Mouse (Mus musculus): ENCODE measurements around the gene Slco3a1.

The Slco3a1 gene

DNA sequence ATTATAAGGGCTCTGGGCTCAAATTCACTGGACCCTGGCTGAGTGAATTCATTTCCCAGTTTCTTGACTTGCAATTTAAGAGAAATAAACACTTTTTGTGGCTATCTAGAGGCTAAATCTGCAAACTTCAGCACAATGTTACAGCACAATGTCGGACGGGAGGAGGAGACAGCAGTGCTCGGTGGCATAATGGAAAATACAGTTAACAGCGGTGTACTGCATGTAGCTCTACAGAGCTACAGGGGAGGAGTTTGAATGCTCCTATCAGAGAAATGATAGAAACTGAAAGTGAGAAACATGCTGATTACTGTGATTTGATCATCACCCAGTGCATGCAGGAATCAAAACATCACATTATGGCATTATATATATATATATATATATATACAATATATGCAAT, 68.5 kb downstream of the Slco3a1 start:
- DNase-seq (ENCODE audit: low spot score): no peak

DNA sequence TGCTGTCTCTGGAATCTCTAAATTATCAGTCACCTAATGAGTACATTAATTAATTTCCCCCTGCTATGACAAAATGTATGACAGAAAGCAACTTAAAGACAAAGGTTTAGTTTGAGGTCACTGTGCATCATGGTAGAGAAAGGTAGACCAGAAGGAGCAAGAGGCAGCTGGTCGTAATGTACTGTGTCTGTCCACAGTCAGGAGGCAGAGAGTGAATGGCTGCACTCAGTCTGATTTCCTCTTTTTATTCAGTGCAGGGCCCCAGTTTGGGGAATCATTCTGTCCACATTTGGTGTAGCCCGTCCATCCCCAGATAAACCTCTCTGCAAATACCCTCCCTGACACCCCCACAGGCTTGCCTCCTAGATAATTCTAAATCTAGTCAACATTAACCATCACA, 68.9 kb downstream of the Slco3a1 start:
- DNase-seq (ENCODE audit: low spot score): no peak

DNA sequence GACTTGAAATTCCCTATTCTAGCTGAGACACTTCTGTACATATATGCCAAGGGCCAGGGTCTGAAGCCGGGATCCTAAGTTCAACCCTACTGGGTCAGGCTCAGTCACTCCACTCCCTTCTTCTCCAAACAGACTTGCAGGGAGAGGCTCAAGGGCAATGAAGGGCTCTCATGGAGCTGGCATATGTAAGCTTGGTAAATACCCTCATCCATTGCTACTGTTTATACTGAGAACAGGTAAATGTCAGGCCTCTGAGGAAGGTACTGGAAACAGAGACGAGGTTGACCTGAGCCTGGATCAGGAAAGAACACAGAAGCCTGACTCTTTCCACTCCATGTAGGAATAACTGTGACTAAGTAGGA, 70.6 kb downstream of the Slco3a1 start:
- DNase-seq (ENCODE audit: low spot score): no peak

DNA sequence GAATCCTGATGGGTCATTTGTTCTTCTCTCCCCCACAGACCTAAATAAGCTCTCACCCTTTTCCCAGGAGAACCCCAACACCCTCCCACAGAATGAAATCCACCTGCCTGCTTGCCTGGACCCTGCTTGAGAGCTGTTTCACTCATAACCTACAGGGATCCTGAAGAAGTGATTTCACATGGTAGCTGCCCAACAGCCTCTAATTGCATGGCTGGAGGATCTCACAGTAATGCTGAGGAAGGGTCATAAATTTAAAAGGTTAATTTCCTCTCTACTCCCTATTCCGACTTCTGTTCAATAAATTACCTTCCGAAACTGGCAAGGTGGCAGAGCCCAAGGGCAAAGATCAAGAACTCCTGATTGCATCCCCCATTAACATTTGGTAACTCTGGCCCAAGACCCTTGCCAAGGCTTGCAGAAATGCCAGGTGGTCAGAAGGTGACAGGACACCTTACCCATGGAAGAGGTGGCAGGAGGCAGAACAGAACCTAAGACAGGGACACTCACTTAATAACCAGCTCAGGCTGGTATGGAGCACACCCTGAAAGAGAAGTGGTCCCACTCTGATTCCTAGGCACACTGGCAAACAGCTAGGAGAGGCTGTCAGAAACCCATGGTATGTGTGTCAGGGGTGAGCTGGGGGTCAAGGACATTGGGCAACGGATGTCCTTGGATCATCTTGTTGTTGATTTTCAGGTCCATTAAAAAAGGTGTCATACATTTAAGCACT, 71.1 kb downstream of the Slco3a1 start:
- DNase-seq (ENCODE audit: low spot score): no peak

DNA sequence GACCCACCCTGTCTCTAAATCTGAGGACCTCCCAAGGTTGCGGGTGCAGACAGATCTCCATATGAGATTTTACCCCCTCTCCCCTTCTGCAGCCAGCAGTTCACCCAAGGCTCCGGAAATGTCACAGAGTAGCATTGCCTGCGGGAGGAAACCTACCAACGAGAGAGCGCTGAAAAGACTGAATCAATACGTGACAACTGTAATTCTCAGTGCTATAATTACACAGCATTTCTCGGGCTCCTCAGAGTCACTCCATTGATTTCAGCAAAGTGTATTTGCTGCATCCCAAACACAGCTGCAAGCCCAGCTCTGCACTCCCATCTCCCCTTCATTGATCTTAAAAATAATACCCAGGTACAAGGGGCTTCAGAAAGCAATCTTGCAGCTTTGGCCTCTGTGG, 82.8 kb downstream of the Slco3a1 start:
- DNase-seq (ENCODE audit: low spot score): no peak

DNA sequence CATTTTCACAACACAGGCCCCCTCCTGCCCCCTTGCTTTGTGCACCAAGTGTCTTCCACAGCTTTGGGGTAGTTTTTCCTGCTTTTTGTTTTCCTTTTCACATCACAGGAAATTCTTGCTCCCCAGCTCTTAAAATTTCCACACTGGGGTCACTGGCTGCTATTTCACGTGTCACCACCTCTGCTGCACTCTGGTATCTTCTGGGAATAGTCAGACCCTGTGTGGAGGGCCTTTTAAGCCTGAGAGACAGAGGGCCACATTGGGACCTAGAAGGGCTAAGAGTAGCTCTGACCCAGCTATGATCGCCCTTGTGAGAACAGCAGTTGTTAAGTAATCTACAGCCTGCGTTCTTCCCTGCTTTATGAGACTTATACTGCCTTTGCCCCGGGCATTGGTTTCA, 87.7 kb downstream of the Slco3a1 start:
- no peak for DNase-seq (ENCODE audit: low spot score)

DNA sequence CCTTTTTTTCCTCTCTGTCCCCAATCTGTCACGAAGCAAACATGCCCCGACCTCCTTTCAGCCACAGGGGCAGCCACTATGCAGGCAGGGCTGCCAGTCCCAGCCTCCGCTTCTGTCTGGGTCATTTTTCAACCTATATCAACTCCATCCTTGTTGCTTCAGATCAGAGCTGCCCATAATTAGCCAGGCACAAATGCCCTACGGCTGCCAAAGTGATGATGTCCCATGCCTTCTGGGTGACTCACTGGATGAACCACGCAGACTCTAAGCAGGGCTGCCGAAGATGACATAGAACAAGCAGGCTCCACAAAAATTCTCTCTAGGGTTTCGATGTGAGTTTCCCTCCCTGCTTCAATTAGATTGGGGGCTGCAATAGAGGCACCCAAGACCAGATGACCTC, 89.9 kb downstream of the Slco3a1 start:
- no peak for DNase-seq (ENCODE audit: low spot score)

DNA sequence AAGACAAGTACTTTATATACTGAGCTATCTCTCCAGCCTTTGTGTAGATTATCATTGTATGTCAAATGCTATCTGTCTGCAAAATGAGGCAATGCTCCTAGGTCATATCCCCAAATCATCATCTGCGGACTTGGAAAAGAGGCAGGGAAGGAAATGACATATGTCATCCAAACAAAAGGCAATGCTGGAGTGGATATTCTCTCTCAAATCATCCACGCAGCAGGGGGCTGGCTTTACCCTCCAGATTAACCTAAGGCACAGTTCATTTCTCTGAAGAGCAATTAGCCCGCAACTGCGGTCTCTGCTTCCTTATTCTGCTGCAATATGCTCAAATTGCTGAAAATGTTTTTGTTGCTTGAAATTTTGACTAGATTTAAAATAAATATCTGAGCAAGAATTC, 92.1 kb downstream of the Slco3a1 start:
- DNase-seq (ENCODE audit: low spot score): no peak

DNA sequence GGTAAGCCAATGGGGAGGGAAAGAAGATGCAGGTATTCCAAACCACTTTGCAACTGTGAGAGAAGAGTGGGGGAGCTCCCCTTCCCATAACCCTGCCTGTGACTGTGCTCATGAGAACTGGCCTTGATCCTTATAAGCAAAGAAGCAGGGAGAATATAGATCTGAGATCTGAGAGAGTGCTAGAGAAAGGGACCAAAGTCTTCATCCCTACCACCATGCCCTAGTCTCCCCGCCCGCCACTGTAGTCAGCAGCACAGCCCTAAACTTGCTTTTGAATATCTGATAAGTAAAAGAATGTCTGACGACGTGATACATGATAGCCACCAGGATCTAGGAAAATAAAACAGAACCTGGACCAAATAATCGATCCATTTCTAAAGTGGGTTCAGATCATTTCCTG, 92.8 kb downstream of the Slco3a1 start:
- no peak for DNase-seq (ENCODE audit: low spot score)

DNA sequence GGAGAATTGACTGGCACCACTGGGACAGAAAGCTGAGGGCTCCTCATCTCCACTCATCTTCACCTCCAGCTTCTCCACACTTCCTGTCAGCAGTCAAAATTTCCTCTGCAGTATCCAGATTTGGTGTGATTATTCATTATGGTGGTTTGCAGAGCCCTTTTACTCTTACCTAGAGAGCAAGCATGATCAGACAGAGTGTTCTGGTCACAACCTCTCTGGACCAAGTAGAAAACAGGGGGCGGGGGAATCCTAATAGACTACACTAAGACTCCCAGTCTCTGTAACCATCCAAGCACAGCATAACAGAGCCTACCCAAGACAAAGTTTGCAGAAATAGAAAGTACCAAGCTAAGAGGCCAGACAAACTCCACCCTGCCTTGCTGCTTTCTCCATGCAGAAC, 93.4 kb downstream of the Slco3a1 start:
- no peak for DNase-seq (ENCODE audit: low spot score)

DNA sequence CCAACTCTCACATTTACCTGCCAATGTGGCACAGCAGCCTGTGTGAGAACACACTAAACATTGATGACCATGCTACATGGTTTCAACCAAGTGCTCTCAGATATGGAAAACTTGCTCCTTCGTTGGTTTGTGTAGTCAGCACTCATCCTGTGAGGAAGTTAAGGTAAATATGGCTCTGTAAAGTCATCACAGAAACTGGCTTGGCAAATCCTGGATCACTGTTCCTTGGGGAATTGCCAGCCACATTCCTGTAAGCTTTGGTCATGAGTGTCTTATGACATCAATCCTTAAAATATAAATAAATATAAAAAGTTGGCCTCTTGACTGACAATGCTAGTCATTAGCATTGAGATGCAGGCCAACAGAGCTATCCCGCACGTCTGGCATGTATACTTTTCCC, 94.8 kb downstream of the Slco3a1 start:
- no peak for DNase-seq (ENCODE audit: low spot score)

DNA sequence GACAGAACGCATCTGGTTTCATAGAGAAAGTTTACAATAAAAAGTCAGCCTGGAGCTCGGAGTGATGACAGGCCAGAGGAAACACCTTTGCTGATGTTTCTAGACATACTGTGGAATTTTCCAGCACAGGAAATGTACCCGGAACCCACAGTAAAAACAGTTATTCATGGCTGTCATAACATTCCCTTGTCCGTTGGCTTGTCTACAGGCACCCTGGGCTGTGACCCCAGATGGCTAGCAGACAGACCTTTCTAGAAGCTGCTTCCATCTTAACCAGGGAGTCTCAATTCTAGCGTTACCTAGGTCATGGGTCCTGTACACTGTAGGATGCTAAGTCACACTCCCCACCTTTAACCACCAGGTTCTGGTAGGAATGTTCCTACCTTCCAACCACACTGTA, 95.3 kb downstream of the Slco3a1 start:
- no peak for DNase-seq (ENCODE audit: low spot score)

DNA sequence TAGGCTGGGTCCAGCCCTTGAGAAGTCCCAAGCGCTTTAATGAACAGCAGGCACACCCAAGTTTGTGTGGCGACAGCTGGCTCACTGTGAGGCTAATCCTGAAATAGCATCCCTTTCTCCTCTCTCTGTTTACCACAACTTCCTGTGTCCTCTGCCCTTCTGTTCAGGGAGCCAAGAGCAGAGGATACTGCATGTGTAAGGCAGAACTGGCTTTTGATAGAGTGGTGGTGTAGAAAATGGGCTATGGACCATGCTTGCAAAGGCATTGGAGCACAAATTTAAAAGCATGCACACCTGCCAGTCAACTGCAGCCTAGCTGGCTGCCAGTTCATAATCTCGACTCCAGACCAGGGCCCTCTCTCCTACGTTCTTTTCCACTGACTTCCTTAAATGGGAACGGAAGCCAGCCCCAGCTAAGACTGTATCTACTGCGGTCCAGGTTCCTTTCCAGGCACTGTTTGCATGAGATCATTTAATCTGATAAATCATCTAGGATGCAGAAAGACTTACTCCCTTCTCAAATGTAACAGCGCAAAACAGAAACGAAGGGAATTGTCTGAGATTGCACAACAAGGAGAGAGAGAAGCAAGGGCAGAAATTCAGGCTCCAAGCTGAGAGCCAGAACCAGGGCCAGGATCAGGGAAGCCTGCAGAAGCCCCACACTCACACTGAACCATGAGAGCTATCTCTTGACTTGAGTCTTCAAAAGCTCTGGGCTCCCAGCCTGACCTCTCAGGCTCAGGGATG, 95.9 kb downstream of the Slco3a1 start:
- DNase-seq (ENCODE audit: low spot score): no peak

DNA sequence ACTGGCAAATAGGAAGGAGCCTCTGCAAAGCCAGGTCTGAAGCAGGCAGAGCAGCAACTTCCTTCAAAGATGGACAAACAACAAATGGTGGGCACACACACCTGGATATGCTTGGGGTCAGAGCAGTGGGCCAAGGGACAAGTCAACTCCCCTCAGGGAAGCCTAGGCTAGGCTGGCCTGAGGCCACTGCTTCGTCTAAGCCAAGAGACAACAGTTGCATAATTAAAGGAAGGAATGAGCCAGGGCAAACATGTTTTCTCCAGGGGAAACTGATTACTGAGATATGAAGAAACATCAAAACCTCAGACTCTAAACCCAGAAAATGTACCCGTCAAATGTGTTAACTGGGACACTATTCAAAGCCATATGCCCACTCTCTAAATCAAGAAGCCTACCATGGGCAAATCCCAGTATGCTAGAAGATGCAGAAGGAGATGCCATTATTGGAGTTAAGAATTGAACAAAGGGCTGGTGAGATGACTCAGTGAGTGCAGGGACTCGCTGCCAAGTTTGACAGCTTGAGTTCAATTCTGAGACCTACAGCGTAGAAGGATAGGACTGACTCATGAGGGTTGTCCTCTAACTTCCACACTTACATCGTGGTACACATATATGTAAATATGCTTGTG, 97.1 kb downstream of the Slco3a1 start:
- DNase-seq (ENCODE audit: low spot score): no peak

DNA sequence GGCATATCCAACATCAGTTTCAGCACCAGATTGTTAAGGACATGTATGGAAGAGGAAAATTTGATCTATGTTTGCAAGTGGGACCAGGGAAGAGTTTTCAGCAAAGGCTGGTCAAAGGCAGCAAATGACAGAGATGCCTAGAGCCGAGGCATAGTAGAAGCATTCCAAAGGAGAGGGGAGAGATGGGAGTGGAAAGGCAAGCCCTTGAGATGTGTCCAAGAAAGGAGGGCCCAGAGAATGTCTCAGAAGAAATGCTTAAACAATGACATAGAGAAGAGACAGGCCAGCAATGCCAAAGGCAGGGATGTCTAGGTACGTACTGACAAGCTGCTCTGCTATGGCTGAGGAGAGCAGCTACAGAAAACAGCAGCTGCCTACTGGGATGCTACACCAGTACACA, 97.8 kb downstream of the Slco3a1 start:
- DNase-seq (ENCODE audit: low spot score): no peak

DNA sequence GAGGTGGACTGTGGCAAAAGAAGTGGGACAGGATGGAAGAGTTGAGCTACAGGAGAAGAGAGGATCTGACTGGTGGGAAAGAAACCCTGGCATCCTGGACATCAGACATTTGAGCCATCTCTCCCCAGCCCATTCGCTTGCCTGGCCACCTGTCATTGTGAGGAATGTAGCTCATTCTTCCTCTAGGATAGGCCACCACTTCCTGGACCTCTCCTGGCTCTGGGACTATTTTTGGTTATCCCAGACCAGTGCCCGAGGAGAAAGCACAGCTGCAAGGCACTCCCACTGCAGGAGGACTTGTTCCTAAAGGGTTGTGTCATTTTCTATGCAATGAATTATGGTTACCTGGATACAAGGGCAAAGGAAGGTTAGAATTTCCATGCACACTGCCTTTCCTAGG, 103.5 kb downstream of the Slco3a1 start:
- DNase-seq (ENCODE audit: low spot score): no peak

DNA sequence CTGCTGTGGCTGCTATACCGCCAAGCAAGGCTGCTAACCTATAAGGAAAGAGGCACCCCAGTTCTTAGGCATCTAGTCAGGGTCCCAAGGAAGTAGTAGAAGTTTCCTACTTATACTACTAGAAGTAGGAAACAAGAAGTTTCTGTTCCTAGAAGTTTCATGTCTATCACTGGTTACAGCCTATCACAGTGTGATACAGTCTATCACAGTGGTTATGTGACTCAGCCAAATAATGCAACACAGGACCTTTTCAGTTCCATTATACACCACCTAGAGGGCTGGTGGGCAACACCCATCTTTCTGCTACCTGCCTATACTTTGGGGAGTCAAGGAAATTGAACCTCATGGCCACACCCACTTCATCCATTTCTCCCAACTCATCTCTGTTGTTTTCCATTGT, 104.8 kb downstream of the Slco3a1 start:
- no peak for DNase-seq (ENCODE audit: low spot score)

DNA sequence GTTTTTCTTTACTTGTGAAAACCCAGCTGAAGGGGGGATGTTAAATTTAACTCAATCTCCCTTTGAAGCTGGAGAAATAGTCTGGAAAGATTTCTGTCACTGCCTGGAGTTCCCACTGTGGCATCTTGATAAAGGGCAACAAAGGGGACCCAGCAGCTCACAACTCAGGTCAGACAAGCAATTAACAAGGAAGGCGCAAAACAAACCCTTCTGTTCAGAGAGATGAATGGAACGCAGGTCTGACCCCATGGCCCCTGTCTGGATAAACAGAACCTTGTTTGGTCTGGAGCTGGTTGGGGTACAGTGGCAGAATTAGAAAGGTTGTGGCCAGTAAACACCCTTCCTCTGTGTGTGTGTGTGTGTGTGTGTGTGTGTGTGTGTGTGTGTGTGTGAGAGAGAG, 106.8 kb downstream of the Slco3a1 start:
- DNase-seq (ENCODE audit: low spot score): no peak

DNA sequence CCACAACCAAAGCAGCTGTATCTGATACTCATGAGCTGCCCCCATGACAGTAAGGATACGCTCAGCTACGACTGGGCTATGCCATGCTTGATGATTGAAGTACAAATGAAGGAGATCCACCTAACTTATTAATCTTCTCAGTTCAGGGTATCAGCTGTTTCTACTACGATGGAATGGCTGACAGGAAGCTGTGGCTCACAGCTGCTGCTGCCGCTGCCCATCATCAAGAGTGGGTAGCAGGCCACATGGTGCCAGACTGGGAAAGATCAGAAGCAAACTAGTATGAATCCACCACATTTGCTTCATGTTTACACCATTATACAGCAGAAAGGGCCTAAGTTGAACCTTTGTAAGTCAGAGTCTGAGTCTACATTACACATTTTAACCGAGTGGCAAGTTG, 109.4 kb downstream of the Slco3a1 start:
- DNase-seq (ENCODE audit: low spot score): no peak

DNA sequence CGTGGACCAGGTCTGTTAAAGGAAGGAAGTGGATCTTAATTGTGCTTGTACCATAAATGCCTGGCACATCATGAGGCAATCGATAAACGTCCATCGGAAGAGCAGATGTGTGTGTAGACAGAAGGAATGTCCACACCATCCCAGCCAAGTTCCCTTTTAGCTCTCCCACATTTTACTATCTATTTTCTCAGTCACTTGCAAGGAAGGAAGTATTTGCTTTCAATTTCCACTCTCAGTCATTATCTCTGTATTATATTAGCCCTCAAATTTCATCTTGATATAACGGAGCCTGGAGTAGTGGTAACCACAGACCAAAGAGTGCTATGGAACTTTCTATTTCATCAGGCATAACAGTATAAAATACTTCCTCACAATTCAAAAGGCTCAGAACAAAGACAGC, 112.2 kb downstream of the Slco3a1 start:
- no peak for DNase-seq (ENCODE audit: low spot score)

DNA sequence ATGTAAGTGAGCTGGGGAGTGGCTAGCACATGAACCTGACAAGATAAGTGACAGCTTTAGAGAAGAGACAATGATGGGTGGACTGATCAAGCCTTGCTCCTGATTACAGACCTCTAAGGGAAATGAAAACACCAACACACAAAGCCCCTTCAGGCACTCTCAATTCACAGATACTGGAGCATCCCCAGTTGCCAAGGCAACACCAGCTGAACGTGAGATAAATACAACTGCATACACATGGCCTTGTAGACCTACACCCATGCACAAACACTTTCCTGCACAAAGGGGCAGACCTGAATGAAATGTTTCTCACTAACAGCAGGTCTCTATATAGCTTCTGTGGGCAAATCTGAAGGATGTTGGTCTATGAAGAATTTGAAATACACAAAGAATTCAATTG, 117.0 kb downstream of the Slco3a1 start:
- DNase-seq (ENCODE audit: low spot score): no peak

DNA sequence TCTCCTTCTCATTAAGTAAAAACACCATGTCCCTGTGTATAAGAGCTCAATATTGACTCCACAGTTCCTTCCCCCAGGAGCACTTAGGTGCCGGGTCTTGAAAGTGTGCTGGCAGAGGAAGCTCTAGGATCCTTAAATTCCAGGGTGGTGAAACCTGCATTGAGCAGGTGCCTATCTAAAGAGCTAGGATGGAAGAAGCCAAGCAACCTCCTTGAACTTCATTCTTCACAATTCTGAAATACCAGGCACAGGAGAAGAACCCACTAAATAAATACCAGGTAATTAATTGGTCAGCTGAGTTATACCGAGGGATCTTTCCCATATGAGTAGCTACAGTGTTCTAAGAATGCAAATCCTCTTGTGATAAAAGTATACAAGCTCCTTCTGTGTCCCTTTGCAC, 117.9 kb downstream of the Slco3a1 start:
- DNase-seq (ENCODE audit: low spot score): no peak

DNA sequence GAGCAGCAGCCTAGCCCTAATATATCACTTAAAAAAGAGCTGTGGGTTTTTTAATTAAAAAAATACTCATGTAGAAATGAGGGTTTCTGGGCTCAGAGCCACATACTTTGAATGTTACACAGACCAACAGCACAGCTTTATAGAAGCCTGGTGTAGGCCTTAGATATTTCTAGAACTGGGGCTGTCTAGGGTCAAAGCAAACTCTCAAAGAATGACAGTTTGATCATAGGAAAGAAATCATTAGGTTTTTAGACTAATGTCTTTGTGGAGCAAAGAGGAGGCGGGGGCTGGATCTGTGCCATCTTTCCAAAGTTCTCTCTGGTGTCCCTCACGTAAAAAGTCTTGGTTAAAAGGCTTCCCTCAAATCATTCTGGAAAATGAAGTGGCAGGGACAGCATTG, 121.6 kb downstream of the Slco3a1 start:
- no peak for DNase-seq (ENCODE audit: low spot score)

DNA sequence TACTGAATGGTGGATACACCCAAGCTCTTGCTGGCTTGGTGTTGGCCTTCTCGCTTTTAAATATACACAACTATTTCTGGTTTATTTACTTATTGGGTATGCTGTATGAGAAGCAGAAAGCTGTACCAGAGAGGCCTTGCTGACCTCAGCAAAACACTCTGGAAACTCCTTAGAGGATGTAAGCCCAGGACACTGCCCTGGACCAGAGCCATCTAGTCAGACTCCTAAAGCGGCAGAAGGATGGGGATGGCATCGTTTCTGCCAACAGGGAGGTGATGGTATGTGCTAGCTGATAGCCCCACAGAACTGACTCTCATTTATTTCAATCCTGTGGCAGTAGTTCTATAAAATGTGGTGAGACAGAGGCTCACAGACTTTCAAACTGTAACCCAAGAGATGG, 125.3 kb downstream of the Slco3a1 start:
- no peak for DNase-seq (ENCODE audit: low spot score)
